Mouse (Mus musculus) lung, embryonic 14.5 days (tissue): ENCODE results near the gene Fam32a. TPM values are rescaled to one million over a fixed set of nuclear protein-coding genes. Genes with fewer than 3 reads are reported as not detected.
A peak's percentile ranks its signal among the peaks of the same experiment; 100 is the strongest.

Source experiments
- ATAC-seq: fragments of 200-750 bp; cut with Nextera tagmentation; 2 replicates; pipeline ENCODE4 v1.8.0; 2017; ENCODE audit warnings: mild to moderate bottlenecking, moderate TSS enrichment, moderate library complexity; ENCODE audit not compliant: insufficient read depth
- DNase-seq: peaks from one replicate; pipeline ENCODE4 v3.0.0-alpha.2; 2015
- H3K27ac ChIP-seq: fragments of 300-500 bp; sonication (generic); 2 replicates; pipeline ENCODE4 v1.5.1; 2014; ENCODE audit warnings: low read depth, mild to moderate bottlenecking, moderate library complexity
- H3K27me3 ChIP-seq: fragments of 300-500 bp; sonication (generic); 2 replicates; pipeline ENCODE4 v1.6.1; 2014; ENCODE audit warnings: low read length, control low read depth; ENCODE audit not compliant: insufficient read depth
- H3K36me3 ChIP-seq: fragments of 300-500 bp; sonication (generic); 2 replicates; pipeline ENCODE4 v1.6.1; 2014; ENCODE audit warnings: control low read depth; ENCODE audit not compliant: insufficient read depth
- H3K4me1 ChIP-seq: fragments of 300-500 bp; sonication (generic); 2 replicates; pipeline ENCODE4 v1.6.1; 2014; ENCODE audit warnings: antibody characterized with exemption, control low read depth; ENCODE audit not compliant: insufficient read depth
- H3K4me2 ChIP-seq: fragments of 300-500 bp; sonication (generic); 2 replicates; pipeline ENCODE4 v1.6.1; 2014; ENCODE audit warnings: mild to moderate bottlenecking
- H3K4me3 ChIP-seq: fragments of 300-500 bp; sonication (generic); 2 replicates; pipeline ENCODE4 v1.5.1; 2014; ENCODE audit warnings: low read depth, low read length
- H3K9ac ChIP-seq: fragments of 300-500 bp; sonication (generic); 2 replicates; pipeline ENCODE4 v1.6.1; 2014
- H3K9me3 ChIP-seq: fragments of 300-500 bp; sonication (generic); 2 replicates; pipeline ENCODE4 v1.6.1; 2016; ENCODE audit warnings: low read depth, low read length, control low read depth
- CTCF ChIP-seq: IDR thresholded peaks from 2 replicates; pipeline ENCODE4 v1.5.1; 2016; ENCODE audit warnings: antibody characterized with exemption, low read depth
- WGBS: fragments of 180-500 bp; shearing (Covaris S2); extraction: QIAGEN DNeasy Blood & Tissue Kit; methylation state at CpG from one replicate; pipeline ENCODE4 v1.1.7; 2014; 5-methylcytosine and 5-hydroxymethylcytosine counted together
- polyA plus RNA-seq: library from polyadenylated mRNA; unstranded; fragments of >200 nt; fragmentation: Nextera tagmentation; extraction: Ambion mirVana; gene quantifications from 2 replicates; pipeline ENCODE4 v1.2.1, GENCODE M21; 2014

Gene Fam32a
- 65.3 and 69.6 TPM in 2 replicates for polyA plus RNA-seq

- 14% methylated on average over 39 of the region's 39 CpGs for WGBS
These were observed at the start of gene Fam32a for GRCm38 (mm10) chr8:72219541-72220363. Gene Fam32a, plus strand, starts transcription at chr8:72219730.

DNA sequence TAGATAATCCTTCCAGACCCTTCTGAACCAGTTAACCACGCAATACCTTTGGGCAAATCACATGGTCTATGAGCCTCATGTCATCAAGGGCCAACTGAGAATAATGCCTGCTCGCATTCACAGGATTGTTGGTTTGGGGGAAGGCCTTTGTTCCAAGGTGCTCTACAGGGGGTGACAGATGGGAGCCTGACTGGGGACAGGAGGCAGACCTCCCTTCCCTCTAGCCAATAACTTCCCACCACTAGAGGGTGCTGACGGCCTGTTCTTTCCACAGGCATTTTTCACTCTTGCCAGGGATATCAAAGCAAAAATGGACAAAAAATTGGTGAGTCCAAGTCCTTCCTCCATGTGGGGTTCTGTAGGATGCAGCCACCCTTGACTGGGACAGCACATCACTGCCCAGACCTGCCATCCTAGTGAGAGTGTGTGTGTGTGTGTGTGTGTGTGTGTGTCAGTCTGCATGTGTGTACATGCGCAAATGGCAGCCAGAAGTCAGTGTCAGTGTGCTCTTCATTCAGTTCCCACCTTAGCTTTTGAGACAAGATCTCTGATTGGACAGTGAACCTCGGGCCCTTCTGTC, 42.1 kb upstream of the Fam32a start:
- Histone ChIP-seq H3K27me3 (no peaks in the 10 kb centered on the region), H3K9ac (no peak overlapping the region), H3K9me3 (no peaks in the 10 kb centered on the region), H3K4me1 (no peaks in the 10 kb centered on the region), H3K4me3 (no peak overlapping the region), H3K4me2 (no peak overlapping the region), H3K36me3 (peaks cover 88% of the 10 kb centered on the region), H3K27ac (no peak overlapping the region)
- peak; percentile 74 for ATAC-seq
- 62% methylated on average over 5 of the region's 5 CpGs for WGBS
- TF ChIP-seq CTCF, result peak; percentile 87
- DNase-seq, result peak; percentile 88

More at GRCm38 (mm10) chr8:72219541-72220363, at the start of gene Fam32a:
- H3K27me3 ChIP-seq, result no peaks in the 10 kb centered on the region
- ATAC-seq (peak; percentile 98), DNase-seq (peak; percentile 100)
- peaks cover 32% of the 10 kb centered on the region for H3K36me3 ChIP-seq
- no peaks in the 10 kb centered on the region for H3K9me3 ChIP-seq
- H3K4me2 ChIP-seq, result peak within 1 kb of the TSS; percentile 78
- H3K9ac ChIP-seq, result peak within 1 kb of the TSS; percentile 76
- 0 out of 2 replicates have a peak, but pooled peaks cover 3% of the 10 kb centered on the region for H3K4me1 ChIP-seq
- TF ChIP-seq CTCF, result no peak
- peak within 1 kb of the TSS; percentile 82 for H3K27ac ChIP-seq
- H3K4me3 ChIP-seq, result peak within 1 kb of the TSS; percentile 69

GRCm38 (mm10) chr8:72183554-72184202, 35.9 kb upstream of the Fam32a start:
- Histone ChIP-seq H3K9me3 (no peaks in the 10 kb centered on the region), H3K27me3 (no peaks in the 10 kb centered on the region), H3K36me3 (peaks cover 31% of the 10 kb centered on the region), H3K4me3 (no peak overlapping the region), H3K4me1 (no peaks in the 10 kb centered on the region), H3K27ac (no peak overlapping the region), H3K4me2 (no peak overlapping the region), H3K9ac (no peak overlapping the region)
- DNase-seq, result no peak
- no peak for TF ChIP-seq CTCF
- WGBS, result 73% methylated on average over 2 of the region's 2 CpGs
- no peak for ATAC-seq

DNA sequence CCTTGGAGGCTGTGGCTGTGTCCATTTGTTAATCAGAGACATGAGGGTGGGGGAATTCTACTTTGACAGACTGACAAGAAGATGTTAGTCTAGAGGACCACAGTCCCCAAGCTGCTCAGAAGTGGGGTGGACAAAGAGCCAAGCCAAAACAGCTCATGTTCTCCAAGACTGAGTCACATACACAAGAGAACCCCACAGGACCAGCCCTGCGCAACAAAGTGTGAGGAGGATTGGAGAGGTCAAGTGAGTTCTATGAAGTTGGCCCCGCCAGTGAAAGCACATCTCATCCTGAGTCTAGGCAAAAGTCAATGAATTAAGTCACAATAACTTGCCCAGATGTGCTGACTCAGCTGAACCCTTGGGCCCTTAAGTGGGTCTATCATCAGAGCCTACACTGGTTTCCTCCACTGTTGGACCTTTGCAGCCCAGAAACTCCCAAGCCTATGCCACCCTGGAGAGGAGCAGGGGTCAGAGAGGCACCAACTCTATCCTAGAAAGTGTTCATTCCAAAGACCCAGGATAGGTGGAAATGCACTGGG, 31.7 kb upstream of the Fam32a start:
- no peak for TF ChIP-seq CTCF
- Histone ChIP-seq H3K9me3 (no peaks in the 10 kb centered on the region), H3K4me1 (no peaks in the 10 kb centered on the region), H3K4me2 (no peak overlapping the region), H3K27ac (no peak overlapping the region), H3K9ac (no peak overlapping the region), H3K36me3 (no peaks in the 10 kb centered on the region), H3K4me3 (no peak overlapping the region), H3K27me3 (no peaks in the 10 kb centered on the region)
- no peak for ATAC-seq
- DNase-seq, result no peak
- WGBS, result 80% methylated on average over 2 of the region's 2 CpGs

DNA sequence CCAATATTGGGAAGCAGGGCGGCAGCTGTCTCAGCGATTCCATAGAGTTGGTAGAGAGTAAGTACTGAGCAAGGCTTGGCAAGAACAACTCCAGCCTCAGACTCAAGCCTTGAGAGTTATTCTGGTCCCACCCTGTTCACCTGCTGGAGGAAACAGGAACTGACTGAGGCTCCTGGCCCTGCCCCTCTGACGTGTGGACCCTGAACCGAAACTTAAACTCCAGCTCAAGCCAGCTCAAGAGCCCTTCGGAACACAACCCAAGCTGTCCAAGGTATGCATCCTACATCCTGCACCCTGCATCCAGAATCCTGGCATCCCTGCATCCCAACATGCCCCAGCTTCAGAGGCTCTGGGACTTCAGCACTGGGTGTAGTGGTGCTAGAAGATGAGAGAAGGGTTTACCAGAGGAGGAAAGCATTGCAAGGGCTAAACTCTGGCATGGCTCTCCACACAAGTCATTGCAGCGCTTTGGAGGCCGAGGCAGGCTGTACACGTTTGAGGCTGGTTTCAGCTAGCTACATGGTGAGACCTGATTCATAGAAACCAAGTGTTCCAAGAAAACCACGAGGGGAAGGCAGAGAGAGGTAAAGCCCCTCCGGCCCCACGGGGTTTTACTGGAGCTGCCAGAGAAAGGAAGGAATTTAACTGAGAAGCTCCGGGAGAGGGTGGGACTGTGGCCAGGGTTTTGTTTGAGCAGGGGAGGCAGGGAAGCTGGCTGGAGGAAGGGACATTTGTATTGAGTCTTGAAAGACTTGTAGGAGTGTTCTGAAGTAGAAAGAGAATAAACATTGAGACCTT, 29.9 kb upstream of the Fam32a start, which contains the start of gene Hsh2d:
Gene Hsh2d, plus strand, starts transcription at position 222 of the 798 bp plus-strand sequence.
- DNase-seq, result peak; percentile 47
- 56% methylated on average over 12 of the region's 12 CpGs for WGBS
- Histone ChIP-seq H3K4me1 (no peaks in the 10 kb centered on the region), H3K4me2 (no peak within 1 kb of the TSS; the same call in 1 of the 2 replicates), H3K27me3 (no peaks in the 10 kb centered on the region), H3K9me3 (no peaks in the 10 kb centered on the region), H3K9ac (no peak within 1 kb of the TSS), H3K36me3 (no peaks in the 10 kb centered on the region), H3K27ac (peak within 1 kb of the TSS; percentile 59), H3K4me3 (no peak within 1 kb of the TSS)
- TF ChIP-seq CTCF, result peak; percentile 49
- peak; percentile 60; the same call in 1 of the 2 replicates for ATAC-seq

GRCm38 (mm10) chr8:72190215-72190539, 29.4 kb upstream of the Fam32a start:
- Histone ChIP-seq H3K27ac (no peak overlapping the region), H3K4me2 (no peak overlapping the region), H3K9me3 (no peaks in the 10 kb centered on the region), H3K4me3 (no peak overlapping the region), H3K9ac (no peak overlapping the region), H3K36me3 (no peaks in the 10 kb centered on the region), H3K27me3 (no peaks in the 10 kb centered on the region), H3K4me1 (no peaks in the 10 kb centered on the region)
- ATAC-seq, result no peak; the same call in 1 of the 2 replicates
- no peak for TF ChIP-seq CTCF
- WGBS, result 41% methylated on average over 2 of the region's 2 CpGs
- no peak for DNase-seq
